Mouse (Mus musculus) neural tube, embryonic 13.5 days (tissue): ENCODE results near the gene Gpam. TPM values are rescaled to one million over a fixed set of nuclear protein-coding genes. Genes with fewer than 3 reads are reported as not detected.

Experiments
- polyA plus RNA-seq: library from polyadenylated mRNA; unstranded; fragments of >200 nt; fragmentation: Nextera tagmentation; extraction: Ambion mirVana; gene quantifications from 2 replicates; pipeline ENCODE4 v1.2.1, GENCODE M21; 2015

Gpam gene
- polyA plus RNA-seq, 1 experiment from 2014 or later: 19.6 TPM

Other genes with a start within 250 kb of the Gpam start
- gene Tectb, start 53.5 kb upstream of the Gpam start, polyA plus RNA-seq: 0.27 and 0.29 TPM in 2 replicates
- not detected in 2 replicates for gene Gucy2g, start 114.0 kb upstream of the Gpam start, polyA plus RNA-seq
- 17.1 and 24.2 TPM in 2 replicates for gene Acsl5, start 124.7 kb upstream of the Gpam start, polyA plus RNA-seq
- gene Zdhhc6, start 188.8 kb upstream of the Gpam start, polyA plus RNA-seq: 66.6 and 78.1 TPM in 2 replicates
- 28.8 and 31.2 TPM in 2 replicates for gene Vti1a, start 189.1 kb upstream of the Gpam start, polyA plus RNA-seq